Mouse (Mus musculus) heart, embryonic 15.5 days (tissue): ENCODE measurements around the gene Acss1. TPM values are rescaled to one million over a fixed set of nuclear protein-coding genes. Genes with fewer than 3 reads are reported as not detected.

Experiments
- ATAC-seq: fragments of 200-750 bp; cut with Nextera tagmentation; replicated peaks from 2 replicates; pipeline ENCODE4 v1.8.0; 2017; ENCODE audit warnings: low read depth, moderate TSS enrichment; ENCODE audit not compliant: insufficient number of reproducible peaks, insufficient read depth, low FRiP score
- H3K27ac ChIP-seq: fragments of 300-500 bp; sonication (generic); 2 replicates; pipeline ENCODE4 v1.5.1; 2015; ENCODE audit warnings: mild to moderate bottlenecking, inconsistent platforms
- H3K27me3 ChIP-seq: fragments of 300-500 bp; sonication (generic); 2 replicates; pipeline ENCODE4 v1.6.1; 2015; ENCODE audit warnings: inconsistent platforms
- H3K36me3 ChIP-seq: fragments of 300-500 bp; sonication (generic); 2 replicates; pipeline ENCODE4 v1.6.1; 2015; ENCODE audit warnings: mild to moderate bottlenecking, inconsistent platforms
- H3K4me1 ChIP-seq: fragments of 300-500 bp; sonication (generic); replicated peaks from 2 replicates; pipeline ENCODE4 v1.6.1; 2015; ENCODE audit warnings: inconsistent platforms
- H3K4me2 ChIP-seq: fragments of 300-500 bp; sonication (generic); 2 replicates; pipeline ENCODE4 v1.6.1; 2015; ENCODE audit warnings: inconsistent platforms, mild to moderate bottlenecking, moderate library complexity
- H3K4me3 ChIP-seq: fragments of 300-500 bp; sonication (generic); 2 replicates; pipeline ENCODE4 v1.5.1; 2015; ENCODE audit warnings: mild to moderate bottlenecking, inconsistent platforms
- H3K9ac ChIP-seq: fragments of 300-500 bp; sonication (generic); 2 replicates; pipeline ENCODE4 v1.6.1; 2015; ENCODE audit warnings: mild to moderate bottlenecking, inconsistent platforms
- H3K9me3 ChIP-seq: fragments of 300-500 bp; sonication (generic); replicated peaks from 2 replicates; pipeline ENCODE4 v1.6.1; 2016; ENCODE audit warnings: inconsistent platforms
- WGBS: fragments of 180-500 bp; shearing (Covaris S2); methylation state at CpG from one replicate; pipeline ENCODE4 v1.1.7; 2015; ENCODE audit warnings: mixed read lengths; 5-methylcytosine and 5-hydroxymethylcytosine counted together
- polyA plus RNA-seq: library from polyadenylated mRNA; unstranded; fragments of >200 nt; fragmentation: Nextera tagmentation; extraction: Ambion mirVana; gene quantifications from 2 replicates; pipeline ENCODE4 v1.2.1, GENCODE M21; 2015

Gene Acss1
- polyA plus RNA-seq, 1 experiment from 2014 or later: 8.8 TPM

DNA sequence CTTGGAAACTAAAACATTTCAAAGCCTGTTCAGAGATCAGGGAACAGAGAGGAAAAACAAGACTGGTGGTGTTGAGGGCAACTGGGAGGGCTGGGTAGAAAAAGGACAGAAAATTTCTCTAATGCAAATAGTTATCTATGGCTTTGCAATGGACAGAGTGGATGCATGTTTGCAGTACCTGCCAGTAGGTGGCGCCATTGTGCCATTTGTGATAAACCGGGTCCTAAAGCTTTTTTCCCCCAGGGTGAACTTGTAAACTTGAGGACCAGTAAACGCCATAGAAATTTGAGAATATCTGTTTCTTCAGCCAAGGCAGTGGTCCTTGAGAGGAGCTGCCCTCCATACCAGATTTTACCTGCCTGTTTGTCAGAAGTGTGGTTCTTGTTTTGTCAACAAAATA, 10.1 kb upstream of the Acss1 start:
- 2% methylated on average over 3 of the region's 3 CpGs for WGBS
- H3K9me3 ChIP-seq: no peaks in the 10 kb centered on the region
- H3K9ac ChIP-seq: no peak overlapping the region
- H3K4me3 ChIP-seq: no peak overlapping the region
- H3K27me3 ChIP-seq: no peaks in the 10 kb centered on the region
- no peak overlapping the region for H3K4me2 ChIP-seq
- H3K36me3 ChIP-seq: no peaks in the 10 kb centered on the region
- no peak for ATAC-seq
- no peak overlapping the region for H3K27ac ChIP-seq
- no peaks in the 10 kb centered on the region for H3K4me1 ChIP-seq

DNA sequence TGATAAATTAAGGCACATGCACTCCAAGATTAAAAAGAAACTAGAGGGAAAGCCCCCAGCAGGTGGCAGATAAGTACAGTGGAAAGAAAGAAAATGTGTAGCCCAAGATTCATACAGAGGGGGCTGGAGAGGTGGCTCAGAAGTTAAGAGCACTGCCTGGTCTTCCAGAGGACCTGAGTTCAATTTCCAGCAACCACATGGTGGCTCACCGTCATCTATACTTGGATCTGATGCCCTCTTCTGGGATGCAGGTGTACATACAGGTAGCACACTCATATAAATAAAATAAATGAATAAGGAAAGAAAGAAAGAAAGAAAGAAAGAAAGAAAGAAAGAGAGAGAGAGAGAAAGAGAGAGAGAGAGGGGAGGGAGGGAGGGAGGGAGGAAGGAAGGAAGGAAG, 7.2 kb upstream of the Acss1 start:
- no peak overlapping the region for H3K27ac ChIP-seq
- no peak for ATAC-seq
- no peaks in the 10 kb centered on the region for H3K4me1 ChIP-seq

DNA sequence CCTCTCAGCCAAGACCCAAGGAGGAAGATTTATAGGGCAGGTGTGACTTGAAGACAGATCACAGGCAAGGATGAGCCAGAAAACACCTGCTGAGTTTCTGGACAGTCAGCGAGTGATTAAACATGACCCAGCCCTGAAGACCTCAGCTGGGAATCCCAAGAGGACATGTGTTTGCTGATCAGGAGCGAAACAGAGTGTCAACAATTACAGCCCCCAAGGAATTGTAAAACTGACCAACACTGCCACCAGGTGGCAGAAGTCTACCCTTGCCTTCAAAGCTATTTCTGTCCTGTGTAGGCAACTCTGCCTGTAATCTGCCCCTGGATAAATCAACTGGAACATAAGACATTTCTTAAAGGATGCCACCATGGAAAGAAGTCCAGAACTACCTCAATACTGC, 6.6 kb upstream of the Acss1 start:
- no peak overlapping the region for H3K4me2 ChIP-seq
- H3K27ac ChIP-seq: no peak overlapping the region
- H3K36me3 ChIP-seq: no peaks in the 10 kb centered on the region
- no peaks in the 10 kb centered on the region for H3K9me3 ChIP-seq
- no peak for ATAC-seq
- H3K4me3 ChIP-seq: no peak overlapping the region
- WGBS: 5% methylated on average over 2 of the region's 2 CpGs
- H3K27me3 ChIP-seq: no peaks in the 10 kb centered on the region
- H3K9ac ChIP-seq: no peak overlapping the region
- H3K4me1 ChIP-seq: no peaks in the 10 kb centered on the region

More for the DNA sequence above, 7.2 kb upstream of the Acss1 start:
- H3K4me2 ChIP-seq: no peak overlapping the region
- no peaks in the 10 kb centered on the region for H3K36me3 ChIP-seq
- no peaks in the 10 kb centered on the region for H3K9me3 ChIP-seq
- H3K9ac ChIP-seq: no peak overlapping the region
- H3K4me3 ChIP-seq: no peak overlapping the region
- H3K27me3 ChIP-seq: no peaks in the 10 kb centered on the region
- 36% methylated on average over 1 of the region's 1 CpGs for WGBS

DNA sequence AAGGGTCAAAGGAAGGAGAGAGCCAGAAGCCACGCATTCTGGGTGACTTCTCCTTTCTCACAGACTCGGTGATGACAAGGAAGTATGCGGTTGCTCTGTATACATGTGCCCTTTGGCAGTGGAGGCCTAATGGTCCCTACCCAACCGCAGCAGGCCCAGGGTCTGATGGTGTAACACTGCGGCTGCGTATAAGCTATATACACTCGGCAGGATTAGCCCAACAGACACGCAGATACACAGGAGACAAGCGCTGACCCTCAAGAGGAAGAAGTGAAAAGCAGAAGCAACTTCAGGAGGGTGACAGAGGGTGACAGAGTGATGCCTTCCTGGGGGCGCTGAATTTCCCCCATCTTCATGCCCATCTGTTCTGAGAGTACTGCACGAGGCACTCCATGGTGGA, 5.6 kb upstream of the Acss1 start:
- Histone ChIP-seq H3K4me2 (no peak overlapping the region), H3K9me3 (no peaks in the 10 kb centered on the region), H3K36me3 (no peaks in the 10 kb centered on the region), H3K9ac (no peak overlapping the region), H3K4me3 (no peak overlapping the region), H3K4me1 (peaks cover 2% of the 10 kb centered on the region; the same call in 1 of the 2 replicates), H3K27ac (no peak overlapping the region), H3K27me3 (no peaks in the 10 kb centered on the region; the same call in 1 of the 2 replicates)
- 75% methylated on average over 11 of the region's 11 CpGs for WGBS
- ATAC-seq: no peak

DNA sequence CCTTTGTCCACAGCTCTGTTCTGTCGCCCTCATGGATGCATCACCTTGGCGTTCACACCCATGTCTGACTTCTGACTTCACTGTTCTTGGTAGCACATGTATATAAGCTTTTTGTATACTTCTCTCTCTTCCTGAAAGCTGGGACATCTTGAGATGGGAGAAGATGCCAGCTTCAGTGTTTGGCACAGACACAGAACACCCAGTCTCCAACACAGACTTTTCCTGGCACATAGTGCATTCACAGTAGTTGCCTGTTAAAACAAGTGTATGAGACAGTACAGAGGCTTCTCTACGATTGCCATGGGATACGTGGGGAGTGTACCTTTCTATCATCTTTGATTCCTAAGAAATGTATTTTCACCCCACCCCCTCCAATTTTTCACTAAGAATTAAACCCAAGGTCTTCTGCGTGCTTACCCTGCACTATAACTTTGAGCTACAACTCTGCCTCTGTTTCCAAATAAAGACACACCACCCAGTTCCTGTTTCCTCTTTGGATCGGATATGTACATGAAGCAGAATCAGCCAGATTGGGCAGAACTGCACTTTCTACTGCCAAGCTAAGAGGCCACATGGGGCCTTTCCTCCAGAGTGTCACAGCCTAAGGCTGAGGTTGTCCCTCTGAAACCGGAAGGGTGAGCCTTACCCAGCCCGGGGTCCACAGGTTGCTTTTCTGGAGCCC, 3.5 kb upstream of the Acss1 start:
- Histone ChIP-seq H3K27me3 (peaks cover 7% of the 10 kb centered on the region), H3K4me3 (no peak overlapping the region), H3K36me3 (no peaks in the 10 kb centered on the region), H3K27ac (no peak overlapping the region), H3K4me1 (peaks cover 18% of the 10 kb centered on the region), H3K9me3 (no peaks in the 10 kb centered on the region), H3K9ac (no peak overlapping the region), H3K4me2 (no peak overlapping the region)
- 74% methylated on average over 8 of the region's 8 CpGs for WGBS
- ATAC-seq: no peak

DNA sequence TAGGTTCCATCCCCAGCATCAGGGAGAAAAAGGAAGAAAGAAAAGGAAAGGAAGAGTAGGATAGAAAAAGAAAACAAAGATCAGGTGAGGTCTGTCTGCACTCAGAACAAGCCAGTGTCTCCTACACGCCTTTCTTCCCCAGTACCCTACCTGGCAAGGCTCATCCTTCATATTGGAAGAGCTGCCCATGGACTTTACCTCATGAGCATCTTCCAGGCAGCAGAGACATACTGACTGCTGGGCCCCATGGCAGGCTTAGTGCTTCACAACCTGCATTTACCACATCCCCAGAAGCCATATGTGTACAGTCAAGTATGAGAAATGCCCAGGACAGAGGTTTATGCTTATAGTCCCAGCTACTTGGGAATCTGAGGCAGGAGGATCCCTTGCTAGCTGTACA, 2.6 kb upstream of the Acss1 start:
- H3K4me3 ChIP-seq: no peak overlapping the region
- no peak for ATAC-seq
- peaks cover 9% of the 10 kb centered on the region for H3K27me3 ChIP-seq
- peaks cover 22% of the 10 kb centered on the region for H3K4me1 ChIP-seq
- no peaks in the 10 kb centered on the region for H3K9me3 ChIP-seq
- 89% methylated on average over 1 of the region's 1 CpGs for WGBS
- no peak overlapping the region for H3K9ac ChIP-seq
- no peak overlapping the region for H3K27ac ChIP-seq
- no peaks in the 10 kb centered on the region for H3K36me3 ChIP-seq
- H3K4me2 ChIP-seq: no peak overlapping the region

DNA sequence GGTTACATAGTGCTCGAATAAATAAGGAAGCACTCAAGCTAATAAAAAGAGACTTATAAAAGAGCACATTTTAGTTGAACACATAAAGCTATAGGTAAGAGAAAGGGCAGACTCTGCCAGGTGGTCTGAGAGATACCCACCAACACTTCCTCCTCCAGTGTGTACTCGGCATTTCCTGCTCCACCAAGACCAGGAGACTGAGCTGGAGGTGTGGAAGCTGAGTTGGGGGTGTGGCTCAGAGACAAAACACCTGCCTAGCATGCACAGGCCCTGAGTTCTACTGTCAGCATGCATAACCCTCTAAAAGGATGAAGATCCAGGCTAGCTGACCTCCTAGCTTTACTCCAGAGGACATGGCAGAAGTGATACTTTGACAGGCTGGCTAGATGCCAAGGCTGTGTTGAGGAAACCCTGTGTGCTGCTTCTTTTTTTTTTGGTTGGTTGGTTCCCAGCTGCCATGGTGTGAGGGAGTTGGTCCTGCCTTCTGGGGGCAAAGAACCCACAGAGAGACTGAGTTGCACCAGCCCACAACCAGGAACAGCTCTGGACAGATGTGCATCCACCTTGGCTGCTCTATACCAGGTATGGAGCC, 1.2 kb upstream of the Acss1 start:
- WGBS: 60% methylated on average over 2 of the region's 2 CpGs
- H3K9ac ChIP-seq: no peak overlapping the region
- no peak overlapping the region for H3K4me2 ChIP-seq
- H3K9me3 ChIP-seq: no peaks in the 10 kb centered on the region
- peaks cover 9% of the 10 kb centered on the region for H3K27me3 ChIP-seq
- peaks cover 29% of the 10 kb centered on the region for H3K4me1 ChIP-seq
- no peak for ATAC-seq
- no peak overlapping the region for H3K4me3 ChIP-seq
- no peaks in the 10 kb centered on the region for H3K36me3 ChIP-seq
- no peak overlapping the region for H3K27ac ChIP-seq

DNA sequence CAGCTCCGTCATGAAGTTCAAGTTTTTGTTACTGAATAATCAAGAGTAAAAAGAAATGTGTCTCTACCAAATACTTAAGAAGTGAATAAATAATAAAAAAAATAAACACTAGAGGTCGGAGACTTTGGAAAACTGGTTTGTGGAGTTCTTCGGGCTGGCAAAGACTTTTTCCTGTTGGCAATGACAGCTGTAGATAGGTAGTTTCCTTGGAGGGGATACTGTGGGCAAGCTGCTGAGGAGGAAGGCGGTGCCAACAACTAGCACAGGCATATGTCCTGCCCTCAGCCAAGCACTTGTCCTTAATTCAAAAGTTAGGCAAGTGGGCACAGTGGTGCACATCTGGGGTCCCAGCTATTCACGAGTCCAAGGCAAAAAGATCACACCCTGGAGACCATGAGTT, 656 bp upstream of the Acss1 start:
- no peak for ATAC-seq
- Histone ChIP-seq H3K4me3 (no peak overlapping the region), H3K9ac (no peak overlapping the region), H3K4me2 (peak overlapping the region; percentile 98; the same call in 1 of the 2 replicates), H3K27me3 (peaks cover 9% of the 10 kb centered on the region), H3K36me3 (no peaks in the 10 kb centered on the region), H3K27ac (no peak overlapping the region), H3K9me3 (no peaks in the 10 kb centered on the region), H3K4me1 (peaks cover 32% of the 10 kb centered on the region)
- 79% methylated on average over 5 of the region's 5 CpGs for WGBS

DNA sequence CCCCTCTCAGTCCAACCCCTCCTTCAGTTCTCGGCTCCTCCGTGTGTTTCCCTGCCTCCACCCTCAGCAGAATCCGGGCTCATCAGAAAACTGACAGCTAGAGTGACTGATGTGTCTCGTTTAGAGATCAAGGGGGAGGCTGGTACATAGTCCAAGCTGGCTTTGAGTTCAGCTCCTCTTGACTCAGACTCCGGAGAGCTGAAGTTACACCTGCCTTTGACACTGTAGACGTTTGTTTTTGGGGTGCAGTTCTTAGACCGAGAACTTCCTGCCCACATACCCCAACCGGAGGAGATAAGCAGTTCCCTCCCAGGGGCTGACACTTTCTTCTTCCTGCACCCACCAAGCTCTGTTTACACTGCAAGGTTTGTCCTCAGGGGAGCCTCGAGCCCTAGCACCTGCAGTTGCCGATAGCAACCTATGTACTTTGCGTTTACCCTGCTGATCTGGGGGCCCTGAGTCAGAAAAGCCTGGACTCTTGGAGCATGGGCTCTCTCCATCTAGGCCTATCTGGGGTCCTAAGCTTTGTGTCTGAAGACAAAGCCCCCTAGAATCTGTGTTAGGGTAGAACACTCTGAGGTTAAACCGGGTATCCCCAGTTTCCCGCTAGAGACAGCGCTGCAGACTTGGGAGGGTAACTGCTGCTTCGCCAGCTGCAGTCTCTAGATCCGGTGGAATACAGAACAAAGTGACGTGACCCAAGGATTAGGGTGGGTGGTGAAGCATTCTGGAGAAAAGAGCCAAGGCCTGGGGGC, 1.1 kb downstream of the Acss1 start:
- peak; percentile 20; the same call in 1 of the 2 replicates for ATAC-seq
- Histone ChIP-seq H3K9ac (peak overlapping the region; percentile 73), H3K27me3 (peaks cover 9% of the 10 kb centered on the region), H3K36me3 (no peaks in the 10 kb centered on the region), H3K4me1 (peaks cover 43% of the 10 kb centered on the region), H3K27ac (peak overlapping the region; percentile 40), H3K9me3 (no peaks in the 10 kb centered on the region), H3K4me3 (peak overlapping the region; percentile 77), H3K4me2 (peak overlapping the region; percentile 98)
- WGBS: 5% methylated on average over 17 of the region's 17 CpGs

DNA sequence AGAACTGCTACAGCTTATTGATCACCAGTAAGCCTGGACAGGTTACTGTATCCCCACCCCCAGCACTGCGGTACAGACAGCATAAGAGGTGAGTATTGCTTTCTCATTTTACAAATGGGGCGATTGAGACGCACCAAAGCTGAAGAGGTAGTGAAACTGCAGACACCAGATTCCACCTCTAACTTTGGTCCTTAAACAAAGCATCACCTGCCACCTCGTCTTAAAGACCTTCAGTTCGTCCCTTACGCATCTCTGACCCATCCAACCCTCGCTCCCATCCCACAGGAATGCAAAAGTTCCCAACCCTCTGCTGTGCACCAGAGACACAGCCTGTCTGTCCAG, 1.6 kb downstream of the Acss1 start:
- peak overlapping the region; percentile 73; the same call in 1 of the 2 replicates for H3K9ac ChIP-seq
- WGBS: 49% methylated on average over 7 of the region's 7 CpGs
- H3K4me3 ChIP-seq: peak overlapping the region; percentile 77
- H3K36me3 ChIP-seq: no peaks in the 10 kb centered on the region
- ATAC-seq: no peak
- H3K27ac ChIP-seq: no peak overlapping the region
- peak overlapping the region; percentile 98 for H3K4me2 ChIP-seq
- no peaks in the 10 kb centered on the region for H3K9me3 ChIP-seq
- peaks cover 43% of the 10 kb centered on the region for H3K4me1 ChIP-seq
- peaks cover 9% of the 10 kb centered on the region for H3K27me3 ChIP-seq

DNA sequence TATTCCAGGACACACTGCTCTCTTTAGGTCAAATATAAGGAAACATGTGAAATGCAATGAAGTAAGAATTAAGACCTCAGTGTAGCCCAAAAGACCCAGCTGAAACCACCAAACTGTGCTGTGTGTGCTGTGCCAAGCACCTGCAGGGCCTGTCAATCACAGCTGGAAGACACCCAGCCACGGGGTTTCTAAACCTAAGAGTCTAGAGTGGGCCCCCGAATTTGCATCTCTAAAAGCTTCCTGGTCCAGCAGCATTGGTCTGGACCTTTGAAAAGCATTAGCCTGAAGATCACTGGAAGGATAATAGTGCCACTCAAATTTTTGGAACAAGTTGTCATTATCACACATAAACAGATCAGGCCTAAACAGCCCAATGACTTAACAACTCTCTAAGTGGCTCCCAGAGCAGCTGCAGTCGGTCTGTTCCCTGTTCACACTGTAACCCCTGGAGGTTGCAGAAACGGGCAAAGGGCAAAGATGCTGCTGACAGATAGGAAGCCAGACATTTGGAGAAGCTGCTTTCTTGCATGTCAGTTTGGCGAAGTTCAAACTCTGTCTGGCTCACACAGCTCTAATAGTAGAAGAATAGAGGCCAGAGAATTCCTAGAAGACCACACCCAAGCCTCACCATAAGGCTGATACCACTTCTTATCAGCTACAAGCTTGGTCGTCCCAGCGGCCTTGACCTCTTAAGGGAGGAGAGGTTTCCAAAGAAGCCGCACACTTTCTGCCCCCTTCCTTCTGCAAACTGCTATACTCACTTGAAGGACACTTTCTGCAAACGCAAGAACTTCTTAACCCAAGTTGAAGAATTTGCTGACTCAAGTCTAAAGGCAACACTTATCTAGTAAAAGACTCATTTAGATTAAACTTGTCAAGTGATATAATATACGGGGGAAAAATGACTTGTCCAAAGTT, 2.5 kb downstream of the Acss1 start:
- Histone ChIP-seq H3K36me3 (no peaks in the 10 kb centered on the region), H3K27me3 (peaks cover 9% of the 10 kb centered on the region), H3K9ac (no peak overlapping the region), H3K4me3 (no peak overlapping the region), H3K9me3 (no peaks in the 10 kb centered on the region), H3K4me1 (peaks cover 48% of the 10 kb centered on the region), H3K4me2 (no peak overlapping the region), H3K27ac (no peak overlapping the region)
- no peak for ATAC-seq
- WGBS: 38% methylated on average over 10 of the region's 10 CpGs
